Mouse (Mus musculus) liver, embryonic 13.5 days (tissue): ENCODE results near the gene Tatdn3. TPM values are rescaled to one million over a fixed set of nuclear protein-coding genes. Genes with fewer than 3 reads are reported as not detected.

Experiments
- ATAC-seq: fragments of 200-750 bp; cut with Nextera tagmentation; 2 replicates; pipeline ENCODE4 v1.8.0; 2017; ENCODE audit warnings: low read depth, mild to moderate bottlenecking, moderate number of reproducible peaks, moderate library complexity
- DNase-seq: peaks from one replicate; pipeline ENCODE4 v3.0.0; 2022
- H3K27ac ChIP-seq: fragments of 300-500 bp; sonication (generic); 2 replicates; pipeline ENCODE4 v1.5.1; 2015; ENCODE audit warnings: moderate library complexity, mild to moderate bottlenecking, inconsistent platforms
- H3K27me3 ChIP-seq: fragments of 300-500 bp; sonication (generic); 2 replicates; pipeline ENCODE4 v1.6.1; 2015; ENCODE audit warnings: mild to moderate bottlenecking, inconsistent platforms
- H3K36me3 ChIP-seq: fragments of 300-500 bp; sonication (generic); 2 replicates; pipeline ENCODE4 v1.6.1; 2015; ENCODE audit warnings: mild to moderate bottlenecking, inconsistent platforms
- H3K4me1 ChIP-seq: fragments of 300-500 bp; sonication (generic); replicated peaks from 2 replicates; pipeline ENCODE4 v1.6.1; 2015; ENCODE audit warnings: inconsistent platforms
- H3K4me2 ChIP-seq: fragments of 300-500 bp; sonication (generic); 2 replicates; pipeline ENCODE4 v1.6.1; 2015; ENCODE audit warnings: inconsistent platforms, mild to moderate bottlenecking, moderate library complexity
- H3K4me3 ChIP-seq: fragments of 300-500 bp; sonication (generic); replicated peaks from 2 replicates; pipeline ENCODE4 v1.5.1; 2015; ENCODE audit warnings: mild to moderate bottlenecking, inconsistent platforms
- H3K9ac ChIP-seq: fragments of 300-500 bp; sonication (generic); 2 replicates; pipeline ENCODE4 v1.6.1; 2015; ENCODE audit warnings: mild to moderate bottlenecking, inconsistent platforms
- H3K9me3 ChIP-seq: fragments of 300-500 bp; sonication (generic); replicated peaks from 2 replicates; pipeline ENCODE4 v1.6.1; 2016; ENCODE audit warnings: inconsistent platforms
- WGBS: fragments of 180-500 bp; shearing (Covaris S2); methylation state at CpG from one replicate; pipeline ENCODE4 v1.1.7; 2015; ENCODE audit not compliant: insufficient replicate concordance; 5-methylcytosine and 5-hydroxymethylcytosine counted together
- polyA plus RNA-seq: library from polyadenylated mRNA; unstranded; fragments of >200 nt; fragmentation: Nextera tagmentation; extraction: Ambion mirVana; gene quantifications from 2 replicates; pipeline ENCODE4 v1.2.1, GENCODE M21; 2015

Tatdn3 gene
- polyA plus RNA-seq, 1 experiment from 2014 or later = 8.6 TPM

DNA sequence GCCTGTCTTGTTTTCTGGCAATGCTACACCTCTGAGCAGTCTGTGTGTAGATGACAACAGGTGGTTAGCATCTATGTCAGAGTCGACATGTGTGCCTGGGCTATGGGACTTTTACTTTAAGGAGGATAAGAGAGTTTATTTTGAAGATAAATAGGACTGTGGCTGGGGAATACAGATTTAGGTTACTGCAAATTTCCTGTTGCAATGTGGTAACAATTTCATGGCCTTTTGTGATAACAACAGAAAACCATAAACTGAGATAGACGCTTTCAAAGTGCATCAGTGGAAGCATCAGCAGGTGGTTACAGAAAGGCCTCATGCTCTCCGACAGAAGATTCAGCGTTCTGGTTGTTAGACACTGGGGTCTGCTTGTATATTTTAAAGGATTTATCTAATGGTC is 10.8 kb upstream of the Tatdn3 start:
- Histone ChIP-seq H3K4me1 (peaks cover 11% of the 10 kb centered on the region; the same call in 1 of the 2 replicates), H3K4me2 (no peak overlapping the region), H3K9ac (no peak overlapping the region), H3K9me3 (no peaks in the 10 kb centered on the region), H3K4me3 (no peak overlapping the region), H3K36me3 (peaks cover 99% of the 10 kb centered on the region), H3K27me3 (no peaks in the 10 kb centered on the region), H3K27ac (no peak overlapping the region)
- WGBS = 63% methylated on average over 4 of the region's 4 CpGs
- DNase-seq = no peak
- ATAC-seq = no peak

DNA sequence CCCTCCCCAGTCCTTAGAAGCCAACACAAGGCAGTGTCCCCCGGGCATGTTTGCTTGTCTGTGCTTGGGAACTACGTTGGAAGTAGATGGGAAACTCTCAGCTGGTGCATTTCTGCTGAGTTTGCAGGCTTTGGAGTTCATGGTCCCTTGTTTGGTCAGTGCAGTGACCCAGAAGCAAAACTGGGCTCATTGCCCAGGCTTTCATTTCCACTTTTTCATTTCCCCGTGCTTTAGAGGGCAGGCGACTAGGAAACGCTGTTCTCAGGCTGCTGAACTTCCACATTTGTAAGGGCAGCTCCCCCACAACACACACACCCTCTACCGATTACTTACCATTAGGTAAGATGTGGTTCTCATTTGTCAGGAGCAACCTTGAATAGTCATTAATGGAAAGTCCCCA is 10.3 kb upstream of the Tatdn3 start:
- ATAC-seq (no peak), DNase-seq (no peak)
- no peak overlapping the region for H3K4me3 ChIP-seq
- H3K9ac ChIP-seq = no peak overlapping the region
- no peaks in the 10 kb centered on the region for H3K27me3 ChIP-seq
- peak overlapping the region; percentile 55; the same call in 1 of the 2 replicates for H3K27ac ChIP-seq
- no peaks in the 10 kb centered on the region for H3K9me3 ChIP-seq
- no peak overlapping the region for H3K4me2 ChIP-seq
- peaks cover 11% of the 10 kb centered on the region; the same call in 1 of the 2 replicates for H3K4me1 ChIP-seq
- H3K36me3 ChIP-seq = peaks cover 99% of the 10 kb centered on the region
- WGBS = 70% methylated on average over 6 of the region's 6 CpGs

DNA sequence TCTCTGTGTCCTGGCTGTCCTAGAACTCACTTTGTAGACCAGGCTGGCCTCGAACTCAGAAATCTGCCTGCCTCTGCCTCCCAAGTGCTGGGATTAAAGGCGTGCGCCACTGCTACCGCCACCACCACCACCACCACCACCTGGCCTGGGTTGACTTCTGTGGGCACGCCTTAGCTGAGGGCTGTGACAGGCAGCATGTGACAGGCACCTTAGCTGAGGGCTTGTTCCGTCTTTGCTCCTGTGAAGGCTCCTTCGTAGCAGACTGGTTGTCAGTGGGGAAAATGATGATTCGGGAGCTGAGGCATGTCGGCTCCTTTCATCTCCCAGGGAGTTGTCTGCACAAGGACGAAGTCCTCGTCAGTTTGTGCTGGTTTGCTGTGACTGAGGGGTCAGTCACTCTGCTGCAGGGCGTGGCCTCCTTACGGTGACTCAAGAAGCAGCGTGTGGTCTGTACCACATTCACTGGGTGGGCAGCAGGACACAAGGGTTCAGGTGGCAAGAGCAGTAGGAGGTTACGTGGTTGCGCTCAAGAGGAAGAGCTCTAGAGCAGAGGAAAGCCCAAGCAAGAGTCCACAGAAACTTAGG is 9.7 kb upstream of the Tatdn3 start:
- no peak for DNase-seq
- no peaks in the 10 kb centered on the region for H3K9me3 ChIP-seq
- peaks cover 99% of the 10 kb centered on the region for H3K36me3 ChIP-seq
- H3K27ac ChIP-seq = peak overlapping the region; percentile 55
- ATAC-seq = no peak
- 85% methylated on average over 16 of the region's 16 CpGs for WGBS
- no peak overlapping the region for H3K4me2 ChIP-seq
- no peak overlapping the region for H3K4me3 ChIP-seq
- H3K9ac ChIP-seq = no peak overlapping the region
- no peaks in the 10 kb centered on the region for H3K27me3 ChIP-seq
- peaks cover 11% of the 10 kb centered on the region; the same call in 1 of the 2 replicates for H3K4me1 ChIP-seq

- Histone ChIP-seq H3K9ac (no peak overlapping the region), H3K27ac (peak overlapping the region; percentile 23; the same call in 1 of the 2 replicates), H3K4me2 (no peak overlapping the region), H3K4me3 (no peak overlapping the region), H3K36me3 (peaks cover 99% of the 10 kb centered on the region), H3K9me3 (no peaks in the 10 kb centered on the region), H3K27me3 (no peaks in the 10 kb centered on the region), H3K4me1 (peaks cover 11% of the 10 kb centered on the region; the same call in 1 of the 2 replicates)
- no peak for DNase-seq
- no peak for ATAC-seq
- 79% methylated on average over 6 of the region's 6 CpGs for WGBS
Observed at GRCm38 (mm10) chr1:191071613-191072012, 8.9 kb upstream of the Tatdn3 start.

- Histone ChIP-seq H3K4me3 (no peak overlapping the region), H3K4me1 (peaks cover 16% of the 10 kb centered on the region), H3K9ac (no peak overlapping the region), H3K9me3 (no peaks in the 10 kb centered on the region), H3K27me3 (no peaks in the 10 kb centered on the region), H3K36me3 (peaks cover 100% of the 10 kb centered on the region), H3K27ac (no peak overlapping the region), H3K4me2 (no peak overlapping the region)
- no peak for ATAC-seq
- WGBS = 86% methylated on average over 4 of the region's 4 CpGs
- no peak for DNase-seq
Observed at GRCm38 (mm10) chr1:191070259-191070658, 7.5 kb upstream of the Tatdn3 start.

DNA sequence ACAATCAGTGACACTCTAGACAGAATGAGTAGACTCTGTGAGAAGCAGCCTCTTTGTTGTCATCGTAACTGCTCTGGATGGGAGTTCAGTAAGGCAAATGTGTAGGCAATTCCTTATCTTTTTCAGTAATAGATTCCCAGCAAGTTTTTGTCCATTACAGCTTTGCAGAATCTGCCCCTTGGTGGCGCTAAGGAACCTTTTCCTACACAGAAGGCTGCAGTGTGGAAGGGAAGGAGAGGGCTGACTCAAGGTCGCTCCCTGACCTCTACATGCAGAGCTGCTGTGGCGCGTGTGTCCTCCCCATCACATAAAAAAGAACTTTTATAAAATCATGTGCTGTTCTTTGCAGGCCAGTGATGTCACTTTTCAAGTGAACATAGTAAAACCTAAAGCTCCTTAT is 5.6 kb upstream of the Tatdn3 start:
- peaks cover 87% of the 10 kb centered on the region for H3K36me3 ChIP-seq

DNA sequence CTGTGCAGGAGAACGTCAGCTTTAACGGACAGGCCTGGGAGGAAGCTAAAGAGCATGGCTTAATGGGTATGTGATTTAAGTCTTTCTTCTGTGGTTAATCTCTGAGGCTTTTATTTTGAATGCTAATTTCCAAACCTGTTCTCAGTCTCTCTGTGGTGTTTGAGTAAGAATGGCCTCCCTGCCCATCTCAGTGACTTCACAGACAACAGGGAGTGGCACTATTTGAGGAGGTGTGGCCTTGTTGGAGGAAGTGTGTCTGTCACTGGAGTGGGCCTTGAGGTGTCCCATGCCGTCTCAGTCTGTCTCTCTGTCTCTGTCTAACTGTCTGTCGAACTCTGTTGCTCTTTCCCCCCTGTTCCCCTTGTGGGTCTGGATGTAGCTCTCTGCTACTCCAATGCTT is 2.5 kb upstream of the Tatdn3 start:
- peaks cover 33% of the 10 kb centered on the region for H3K4me1 ChIP-seq
- no peaks in the 10 kb centered on the region for H3K9me3 ChIP-seq
- peak overlapping the region; percentile 21; the same call in 1 of the 2 replicates for H3K27ac ChIP-seq
- no peak for ATAC-seq
- no peaks in the 10 kb centered on the region for H3K27me3 ChIP-seq
- peaks cover 55% of the 10 kb centered on the region for H3K36me3 ChIP-seq
- H3K4me2 ChIP-seq = peak overlapping the region; percentile 46
- peak overlapping the region; percentile 24 for H3K4me3 ChIP-seq
- no peak for DNase-seq
- WGBS = 57% methylated on average over 4 of the region's 4 CpGs
- peak overlapping the region; percentile 18; the same call in 1 of the 2 replicates for H3K9ac ChIP-seq

More for the DNA sequence above, 5.6 kb upstream of the Tatdn3 start:
- WGBS = 84% methylated on average over 5 of the region's 5 CpGs
- Histone ChIP-seq H3K4me3 (no peak overlapping the region), H3K27me3 (no peaks in the 10 kb centered on the region), H3K4me2 (no peak overlapping the region), H3K4me1 (peaks cover 31% of the 10 kb centered on the region), H3K9me3 (no peaks in the 10 kb centered on the region), H3K27ac (no peak overlapping the region), H3K9ac (no peak overlapping the region)
- DNase-seq (no peak), ATAC-seq (no peak)

DNA sequence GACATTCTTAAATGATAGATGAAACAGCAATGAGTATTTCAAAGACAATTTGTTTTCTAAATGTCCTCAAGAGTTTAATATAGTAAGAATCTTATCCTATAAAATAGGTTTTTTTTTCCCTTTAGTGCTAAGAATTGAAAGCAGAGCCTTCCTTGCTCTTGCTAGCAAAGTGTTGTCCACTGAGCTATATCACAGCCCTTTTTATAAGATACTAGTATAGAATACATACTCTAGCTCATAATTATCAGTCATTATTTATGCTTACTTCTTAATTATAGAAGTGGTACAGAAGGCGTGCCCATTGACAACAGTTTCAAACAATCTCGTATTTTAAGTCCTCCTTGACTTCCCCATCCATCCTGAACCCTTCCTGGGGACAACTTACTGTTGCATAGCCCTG is 1.8 kb upstream of the Tatdn3 start:
- peak overlapping the region; percentile 46 for H3K4me2 ChIP-seq
- H3K9me3 ChIP-seq = no peaks in the 10 kb centered on the region
- H3K27ac ChIP-seq = no peak overlapping the region
- ATAC-seq (no peak), DNase-seq (no peak)
- H3K27me3 ChIP-seq = no peaks in the 10 kb centered on the region
- H3K9ac ChIP-seq = peak overlapping the region; percentile 18
- H3K36me3 ChIP-seq = peaks cover 48% of the 10 kb centered on the region
- H3K4me1 ChIP-seq = peaks cover 33% of the 10 kb centered on the region
- H3K4me3 ChIP-seq = peak overlapping the region; percentile 24
- 75% methylated on average over 2 of the region's 2 CpGs for WGBS

- 35% methylated on average over 9 of the region's 9 CpGs for WGBS
Observed at GRCm38 (mm10) chr1:191063700-191064099, 968 bp upstream of the Tatdn3 start.

GRCm38 (mm10) chr1:191062241-191062780 is 421 bp downstream of the Tatdn3 start:
- 6% methylated on average over 15 of the region's 15 CpGs for WGBS
- H3K27ac ChIP-seq = peak overlapping the region; percentile 86
- peak overlapping the region; percentile 83 for H3K4me2 ChIP-seq
- DNase-seq (no peak), ATAC-seq (peak; percentile 49)
- H3K4me1 ChIP-seq = peaks cover 38% of the 10 kb centered on the region
- H3K27me3 ChIP-seq = no peaks in the 10 kb centered on the region
- H3K9ac ChIP-seq = peak overlapping the region; percentile 94
- H3K36me3 ChIP-seq = peaks cover 26% of the 10 kb centered on the region
- H3K4me3 ChIP-seq = peak overlapping the region; percentile 97
- H3K9me3 ChIP-seq = no peaks in the 10 kb centered on the region

More at GRCm38 (mm10) chr1:191063700-191064099, 968 bp upstream of the Tatdn3 start:
- H3K4me1 ChIP-seq = peaks cover 33% of the 10 kb centered on the region
- H3K4me3 ChIP-seq = peak overlapping the region; percentile 97
- H3K27me3 ChIP-seq = no peaks in the 10 kb centered on the region
- peak overlapping the region; percentile 83 for H3K4me2 ChIP-seq
- ATAC-seq (no peak), DNase-seq (no peak)
- H3K9me3 ChIP-seq = no peaks in the 10 kb centered on the region
- H3K36me3 ChIP-seq = peaks cover 40% of the 10 kb centered on the region
- no peak overlapping the region; the same call in 1 of the 2 replicates for H3K27ac ChIP-seq
- peak overlapping the region; percentile 94 for H3K9ac ChIP-seq

DNA sequence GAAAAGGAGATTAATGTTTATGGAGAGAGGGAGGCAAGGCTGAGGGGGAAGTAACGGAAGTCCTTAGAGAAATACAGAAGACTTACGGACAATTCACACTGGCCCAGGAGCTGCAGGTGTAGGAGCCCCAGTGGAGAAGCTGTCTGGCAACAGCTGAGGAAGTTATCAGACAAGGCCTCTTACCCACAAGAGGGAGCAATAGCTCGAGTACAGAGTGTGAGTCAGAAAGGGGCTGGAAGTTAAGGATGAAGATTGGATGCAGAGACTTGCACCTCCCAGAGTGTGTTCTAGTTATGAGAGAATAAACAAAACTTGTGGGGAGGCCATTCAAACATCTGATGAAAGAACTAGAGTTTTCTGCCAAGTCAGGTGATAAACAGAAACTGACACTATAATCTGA is 5.3 kb downstream of the Tatdn3 start:
- no peak overlapping the region for H3K27ac ChIP-seq
- ATAC-seq (no peak), DNase-seq (no peak)
- no peaks in the 10 kb centered on the region for H3K27me3 ChIP-seq
- no peaks in the 10 kb centered on the region for H3K36me3 ChIP-seq
- WGBS = 60% methylated on average over 3 of the region's 3 CpGs
- H3K4me1 ChIP-seq = peaks cover 35% of the 10 kb centered on the region
- no peak overlapping the region for H3K4me2 ChIP-seq
- no peak overlapping the region for H3K9ac ChIP-seq
- H3K4me3 ChIP-seq = no peak overlapping the region
- no peaks in the 10 kb centered on the region for H3K9me3 ChIP-seq

- Histone ChIP-seq H3K4me3 (no peak overlapping the region), H3K9me3 (no peaks in the 10 kb centered on the region), H3K27me3 (no peaks in the 10 kb centered on the region), H3K4me1 (peaks cover 22% of the 10 kb centered on the region), H3K27ac (peak overlapping the region; percentile 66; the same call in 1 of the 2 replicates), H3K36me3 (no peaks in the 10 kb centered on the region), H3K9ac (no peak overlapping the region), H3K4me2 (no peak overlapping the region)
- no peak for DNase-seq
- 49% methylated on average over 2 of the region's 2 CpGs for WGBS
- ATAC-seq = peak; percentile 70; the same call in 1 of the 2 replicates
Observed at GRCm38 (mm10) chr1:191055533-191055873, 7.2 kb downstream of the Tatdn3 start.
